Mouse (Mus musculus): ENCODE results near the gene 1810009A15Rik. TPM values are rescaled to one million over a fixed set of nuclear protein-coding genes. Genes with fewer than 3 reads are reported as not detected.

Gene 1810009A15Rik
- 12.1 TPM for polyA plus RNA-seq (2014; fragmentation: Illumina TruSeq; extraction: RNeasy Lipid Tissue Mini Kit (QIAGEN cat#74804); ENCODE audit: low replicate concordance)

GRCm38 (mm10) chr19:8888511-8889385 is at the start of gene 1810009A15Rik, which contains the start of gene Gm49416:
TSS of gene 1810009A15Rik (plus strand) at chr19:8888853.
TSS of gene Gm49416 (plus strand) at chr19:8888926.

GRCm38 (mm10) chr19:8839103-8839907 is 49.3 kb upstream of the 1810009A15Rik start, which contains the start of gene Gng3:
TSS of gene Gng3 (minus strand) at chr19:8839194.

GRCm38 (mm10) chr19:8850402-8850901 is 38.2 kb upstream of the 1810009A15Rik start, which contains the start of gene Lrrn4cl:
TSS of gene Lrrn4cl (plus strand) at chr19:8850768.

GRCm38 (mm10) chr19:8871267-8872186 is 17.1 kb upstream of the 1810009A15Rik start, which contains the start of gene Ubxn1:
TSS of gene Ubxn1 (plus strand) at chr19:8871496.

GRCm38 (mm10) chr19:8880311-8881033 is 8.2 kb upstream of the 1810009A15Rik start, which contains the start of gene Uqcc3:
TSS of gene Uqcc3 (minus strand) at chr19:8880923.

GRCm38 (mm10) chr19:8883616-8884015 is 5.0 kb upstream of the 1810009A15Rik start, which contains the start of the genes Lbhd1 and Gm49403:
TSS of gene Lbhd1 (plus strand) at chr19:8883732.
TSS of gene Gm49403 (plus strand) at chr19:8883930.

GRCm38 (mm10) chr19:8892829-8893766 is 4.4 kb downstream of the 1810009A15Rik start, which contains the start of gene Ints5:
TSS of gene Ints5 (plus strand) at chr19:8893005.

GRCm38 (mm10) chr19:8897865-8898495 is 9.3 kb downstream of the 1810009A15Rik start, which contains the start of gene Ganab:
TSS of gene Ganab (plus strand) at chr19:8898071.

GRCm38 (mm10) chr19:8920073-8920736 is 31.6 kb downstream of the 1810009A15Rik start, which contains the start of gene B3gat3:
TSS of gene B3gat3 (plus strand) at chr19:8920374.

GRCm38 (mm10) chr19:8929224-8930088 is 40.8 kb downstream of the 1810009A15Rik start, which contains the start of the genes Rom1 and Eml3:
TSS of gene Rom1 (minus strand) at chr19:8929356.
TSS of gene Eml3 (plus strand) at chr19:8929552.

Other genes starting within 250 kb of the 1810009A15Rik start
- gene Chrm1, start 225.1 kb upstream of the 1810009A15Rik start, polyA plus RNA-seq (2014; fragmentation: Illumina TruSeq; extraction: RNeasy Lipid Tissue Mini Kit (QIAGEN cat#74804); ENCODE audit: low replicate concordance): 0.15 TPM
- gene Slc3a2, start 165.5 kb upstream of the 1810009A15Rik start, polyA plus RNA-seq (2014; fragmentation: Illumina TruSeq; extraction: RNeasy Lipid Tissue Mini Kit (QIAGEN cat#74804); ENCODE audit: low replicate concordance): 206 TPM
- gene Wdr74, start 153.0 kb upstream of the 1810009A15Rik start, polyA plus RNA-seq (2014; fragmentation: Illumina TruSeq; extraction: RNeasy Lipid Tissue Mini Kit (QIAGEN cat#74804); ENCODE audit: low replicate concordance): 3.9 TPM
- not detected for gene 1700092M07Rik, start 148.1 kb upstream of the 1810009A15Rik start, polyA plus RNA-seq (2014; fragmentation: Illumina TruSeq; extraction: RNeasy Lipid Tissue Mini Kit (QIAGEN cat#74804); ENCODE audit: low replicate concordance)
- 85.9 TPM for gene Stx5a, start 147.4 kb upstream of the 1810009A15Rik start, polyA plus RNA-seq (2014; fragmentation: Illumina TruSeq; extraction: RNeasy Lipid Tissue Mini Kit (QIAGEN cat#74804); ENCODE audit: low replicate concordance)
- gene Nxf1, start 131.8 kb upstream of the 1810009A15Rik start, polyA plus RNA-seq (2014; fragmentation: Illumina TruSeq; extraction: RNeasy Lipid Tissue Mini Kit (QIAGEN cat#74804); ENCODE audit: low replicate concordance): 75.6 TPM
- 15.3 TPM for gene Tmem223, start 117.9 kb upstream of the 1810009A15Rik start, polyA plus RNA-seq (2014; fragmentation: Illumina TruSeq; extraction: RNeasy Lipid Tissue Mini Kit (QIAGEN cat#74804); ENCODE audit: low replicate concordance)
- gene Tmem179b, start 114.4 kb upstream of the 1810009A15Rik start, polyA plus RNA-seq (2014; fragmentation: Illumina TruSeq; extraction: RNeasy Lipid Tissue Mini Kit (QIAGEN cat#74804); ENCODE audit: low replicate concordance): 32.6 TPM
- gene Taf6l, start 102.4 kb upstream of the 1810009A15Rik start, polyA plus RNA-seq (2014; fragmentation: Illumina TruSeq; extraction: RNeasy Lipid Tissue Mini Kit (QIAGEN cat#74804); ENCODE audit: low replicate concordance): not detected
- 32.5 TPM for gene Polr2g, start 90.3 kb upstream of the 1810009A15Rik start, polyA plus RNA-seq (2014; fragmentation: Illumina TruSeq; extraction: RNeasy Lipid Tissue Mini Kit (QIAGEN cat#74804); ENCODE audit: low replicate concordance)
- gene Zbtb3, start 86.3 kb upstream of the 1810009A15Rik start, polyA plus RNA-seq (2014; fragmentation: Illumina TruSeq; extraction: RNeasy Lipid Tissue Mini Kit (QIAGEN cat#74804); ENCODE audit: low replicate concordance): not detected
- gene Ttc9c, start 69.5 kb upstream of the 1810009A15Rik start, polyA plus RNA-seq (2014; fragmentation: Illumina TruSeq; extraction: RNeasy Lipid Tissue Mini Kit (QIAGEN cat#74804); ENCODE audit: low replicate concordance): 99.3 TPM
- gene Hnrnpul2, start 68.8 kb upstream of the 1810009A15Rik start, polyA plus RNA-seq (2014; fragmentation: Illumina TruSeq; extraction: RNeasy Lipid Tissue Mini Kit (QIAGEN cat#74804); ENCODE audit: low replicate concordance): 130 TPM
- gene AC129217.1, start 59.1 kb upstream of the 1810009A15Rik start, polyA plus RNA-seq (2014; fragmentation: Illumina TruSeq; extraction: RNeasy Lipid Tissue Mini Kit (QIAGEN cat#74804); ENCODE audit: low replicate concordance): 1.2 TPM
- 5.8 TPM for gene Bscl2, start 51.4 kb upstream of the 1810009A15Rik start, polyA plus RNA-seq (2014; fragmentation: Illumina TruSeq; extraction: RNeasy Lipid Tissue Mini Kit (QIAGEN cat#74804); ENCODE audit: low replicate concordance)
- gene Gng3, start 49.7 kb upstream of the 1810009A15Rik start, polyA plus RNA-seq (2014; fragmentation: Illumina TruSeq; extraction: RNeasy Lipid Tissue Mini Kit (QIAGEN cat#74804); ENCODE audit: low replicate concordance): not detected
- gene Lrrn4cl, start 38.1 kb upstream of the 1810009A15Rik start, polyA plus RNA-seq (2014; fragmentation: Illumina TruSeq; extraction: RNeasy Lipid Tissue Mini Kit (QIAGEN cat#74804); ENCODE audit: low replicate concordance): 0.82 TPM
- gene Ubxn1, start 17.4 kb upstream of the 1810009A15Rik start, polyA plus RNA-seq (2014; fragmentation: Illumina TruSeq; extraction: RNeasy Lipid Tissue Mini Kit (QIAGEN cat#74804); ENCODE audit: low replicate concordance): 7.1 TPM
- gene Uqcc3, start 7.9 kb upstream of the 1810009A15Rik start, polyA plus RNA-seq (2014; fragmentation: Illumina TruSeq; extraction: RNeasy Lipid Tissue Mini Kit (QIAGEN cat#74804); ENCODE audit: low replicate concordance): 1.8 TPM
- gene Lbhd1, start 5.1 kb upstream of the 1810009A15Rik start, polyA plus RNA-seq (2014; fragmentation: Illumina TruSeq; extraction: RNeasy Lipid Tissue Mini Kit (QIAGEN cat#74804); ENCODE audit: low replicate concordance): 49.2 TPM
- not detected for gene Gm49403, start 4.9 kb upstream of the 1810009A15Rik start, polyA plus RNA-seq (2014; fragmentation: Illumina TruSeq; extraction: RNeasy Lipid Tissue Mini Kit (QIAGEN cat#74804); ENCODE audit: low replicate concordance)
- not detected for gene Gm49416, start 73 bp downstream of the 1810009A15Rik start, polyA plus RNA-seq (2014; fragmentation: Illumina TruSeq; extraction: RNeasy Lipid Tissue Mini Kit (QIAGEN cat#74804); ENCODE audit: low replicate concordance)
- 0.52 TPM for gene Ints5, start 4.2 kb downstream of the 1810009A15Rik start, polyA plus RNA-seq (2014; fragmentation: Illumina TruSeq; extraction: RNeasy Lipid Tissue Mini Kit (QIAGEN cat#74804); ENCODE audit: low replicate concordance)
- gene Ganab, start 9.2 kb downstream of the 1810009A15Rik start, polyA plus RNA-seq (2014; fragmentation: Illumina TruSeq; extraction: RNeasy Lipid Tissue Mini Kit (QIAGEN cat#74804); ENCODE audit: low replicate concordance): 74.1 TPM
- 18.6 TPM for gene B3gat3, start 31.5 kb downstream of the 1810009A15Rik start, polyA plus RNA-seq (2014; fragmentation: Illumina TruSeq; extraction: RNeasy Lipid Tissue Mini Kit (QIAGEN cat#74804); ENCODE audit: low replicate concordance)
- gene Rom1, start 40.5 kb downstream of the 1810009A15Rik start, polyA plus RNA-seq (2014; fragmentation: Illumina TruSeq; extraction: RNeasy Lipid Tissue Mini Kit (QIAGEN cat#74804); ENCODE audit: low replicate concordance): not detected
- gene Eml3, start 40.7 kb downstream of the 1810009A15Rik start, polyA plus RNA-seq (2014; fragmentation: Illumina TruSeq; extraction: RNeasy Lipid Tissue Mini Kit (QIAGEN cat#74804); ENCODE audit: low replicate concordance): 1.5 TPM
- gene Mta2, start 53.0 kb downstream of the 1810009A15Rik start, polyA plus RNA-seq (2014; fragmentation: Illumina TruSeq; extraction: RNeasy Lipid Tissue Mini Kit (QIAGEN cat#74804); ENCODE audit: low replicate concordance): 44.1 TPM
- gene Tut1, start 65.0 kb downstream of the 1810009A15Rik start, polyA plus RNA-seq (2014; fragmentation: Illumina TruSeq; extraction: RNeasy Lipid Tissue Mini Kit (QIAGEN cat#74804); ENCODE audit: low replicate concordance): 2.6 TPM
- gene Eef1g, start 78.2 kb downstream of the 1810009A15Rik start, polyA plus RNA-seq (2014; fragmentation: Illumina TruSeq; extraction: RNeasy Lipid Tissue Mini Kit (QIAGEN cat#74804); ENCODE audit: low replicate concordance): 38.7 TPM
- 33.7 TPM for gene Ahnak, start 100.4 kb downstream of the 1810009A15Rik start, polyA plus RNA-seq (2014; fragmentation: Illumina TruSeq; extraction: RNeasy Lipid Tissue Mini Kit (QIAGEN cat#74804); ENCODE audit: low replicate concordance)
- gene Scgb1a1, start 199.1 kb downstream of the 1810009A15Rik start, polyA plus RNA-seq (2014; fragmentation: Illumina TruSeq; extraction: RNeasy Lipid Tissue Mini Kit (QIAGEN cat#74804); ENCODE audit: low replicate concordance): not detected
- gene Asrgl1, start 246.8 kb downstream of the 1810009A15Rik start, polyA plus RNA-seq (2014; fragmentation: Illumina TruSeq; extraction: RNeasy Lipid Tissue Mini Kit (QIAGEN cat#74804); ENCODE audit: low replicate concordance): 1.3 TPM

All from small intestine, adult 10 weeks (tissue).